Mouse (Mus musculus): ENCODE measurements around the gene Gpr25.

Gene Gpr25

DNA sequence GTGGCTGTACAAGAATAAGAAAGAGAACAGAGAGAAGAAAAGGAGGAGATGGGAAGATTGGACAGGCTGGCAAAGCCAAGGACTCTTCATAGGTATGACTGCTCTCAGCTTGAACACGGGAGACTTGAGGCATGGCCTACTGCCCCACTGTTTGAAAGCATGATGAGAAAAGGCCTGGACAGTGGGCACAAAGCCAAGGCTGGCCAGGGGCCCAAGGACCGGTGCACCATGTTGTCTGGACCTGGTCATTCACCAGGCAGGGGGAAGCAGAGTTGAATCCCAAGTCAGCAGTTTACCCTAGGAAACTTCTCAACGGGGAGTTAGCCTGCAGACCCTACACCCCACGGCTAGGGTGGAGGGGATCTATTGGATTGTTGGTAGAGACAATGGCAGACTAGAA, 32.8 kb downstream of the Gpr25 start:
- Histone ChIP-seq H3K36me3 (ENCODE audit: control insufficient read depth, insufficient read depth, low read length, poor library complexity, severe bottlenecking) (no peaks in the 10 kb centered on the region), H3K27me3 (ENCODE audit: control insufficient read depth, insufficient read depth, low read length, poor library complexity, severe bottlenecking) (no peaks in the 10 kb centered on the region)
- no peak for DNase-seq (ENCODE audit: low read depth, low spot score)

DNA sequence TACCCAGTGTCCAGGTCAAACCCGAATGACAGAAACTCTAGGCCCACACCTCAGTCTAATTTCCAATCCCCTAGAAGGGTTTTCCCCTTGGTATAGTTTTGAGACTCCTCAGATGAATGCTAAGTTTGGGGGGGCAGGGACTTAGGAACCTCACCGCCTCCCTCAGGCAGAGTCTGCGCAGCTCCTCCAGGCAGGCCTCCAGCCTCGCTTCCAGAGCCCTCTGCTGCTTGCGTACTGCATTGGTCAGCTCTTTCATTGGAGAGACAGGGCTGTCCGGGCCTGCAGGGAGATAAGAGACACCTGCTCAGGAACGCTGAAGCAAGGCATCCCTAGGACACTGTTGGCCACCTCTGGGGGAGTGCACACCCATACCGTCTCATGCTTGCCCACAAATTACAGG, 34.0 kb downstream of the Gpr25 start:
- H3K27me3 ChIP-seq (ENCODE audit: control insufficient read depth, insufficient read depth, low read length, poor library complexity, severe bottlenecking) = no peaks in the 10 kb centered on the region
- no peaks in the 10 kb centered on the region for H3K36me3 ChIP-seq (ENCODE audit: control insufficient read depth, insufficient read depth, low read length, poor library complexity, severe bottlenecking)
- no peak for DNase-seq (ENCODE audit: low read depth, low spot score)

DNA sequence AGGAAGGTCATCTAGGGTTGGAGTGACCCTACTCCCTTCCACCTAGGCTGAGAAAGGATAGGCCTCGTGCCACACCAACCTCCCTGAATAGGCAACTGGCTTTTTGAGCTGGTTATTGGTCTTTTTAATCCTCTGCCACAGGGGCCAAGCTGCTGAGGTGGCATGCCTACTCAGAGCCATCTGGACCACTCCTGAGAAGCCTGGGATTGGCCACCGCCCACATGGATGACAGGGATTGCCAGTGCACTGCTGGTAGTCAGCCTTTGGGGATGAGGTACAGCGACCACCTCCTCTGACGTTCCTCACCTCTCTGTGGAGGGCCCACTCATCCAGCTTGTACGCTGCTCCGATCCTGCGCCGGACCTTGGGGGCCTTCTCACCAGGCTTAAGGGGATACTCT, 34.8 kb downstream of the Gpr25 start:
- DNase-seq (ENCODE audit: low read depth, low spot score) = no peak
- Histone ChIP-seq H3K27me3 (ENCODE audit: control insufficient read depth, insufficient read depth, low read length, poor library complexity, severe bottlenecking) (no peaks in the 10 kb centered on the region), H3K36me3 (ENCODE audit: control insufficient read depth, insufficient read depth, low read length, poor library complexity, severe bottlenecking) (no peaks in the 10 kb centered on the region)

DNA sequence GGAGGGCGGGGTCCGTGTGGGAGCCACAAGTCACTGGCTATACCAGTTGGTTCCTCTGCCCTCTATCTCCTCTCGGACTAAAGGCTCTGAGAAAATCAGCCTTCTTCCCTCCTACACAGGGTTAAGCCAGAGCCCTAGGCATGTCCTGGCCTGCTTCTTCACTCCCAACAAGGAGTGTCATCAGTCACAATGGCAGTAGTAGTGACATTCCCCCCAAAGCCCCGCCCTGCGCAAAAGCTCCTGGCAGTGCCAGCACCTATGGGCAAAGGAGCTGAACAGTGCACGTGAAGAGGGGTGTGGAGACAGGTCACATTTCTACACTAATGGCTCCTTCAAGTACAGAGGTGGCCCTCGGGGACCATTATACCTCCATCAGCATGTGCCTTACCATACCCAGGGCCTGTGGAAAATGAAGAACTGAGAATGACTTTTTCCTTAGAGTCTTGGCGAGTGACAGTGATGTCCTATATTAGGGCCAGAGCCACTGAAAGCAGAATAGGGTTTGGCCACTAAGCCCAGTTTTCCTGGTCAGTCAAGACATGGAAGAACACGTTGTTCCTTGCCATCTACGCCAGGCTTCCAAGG, 36.8 kb downstream of the Gpr25 start:
- no peaks in the 10 kb centered on the region for H3K36me3 ChIP-seq (ENCODE audit: control insufficient read depth, insufficient read depth, low read length, poor library complexity, severe bottlenecking)
- no peaks in the 10 kb centered on the region for H3K27me3 ChIP-seq (ENCODE audit: control insufficient read depth, insufficient read depth, low read length, poor library complexity, severe bottlenecking)
- no peak for DNase-seq (ENCODE audit: low read depth, low spot score)

DNA sequence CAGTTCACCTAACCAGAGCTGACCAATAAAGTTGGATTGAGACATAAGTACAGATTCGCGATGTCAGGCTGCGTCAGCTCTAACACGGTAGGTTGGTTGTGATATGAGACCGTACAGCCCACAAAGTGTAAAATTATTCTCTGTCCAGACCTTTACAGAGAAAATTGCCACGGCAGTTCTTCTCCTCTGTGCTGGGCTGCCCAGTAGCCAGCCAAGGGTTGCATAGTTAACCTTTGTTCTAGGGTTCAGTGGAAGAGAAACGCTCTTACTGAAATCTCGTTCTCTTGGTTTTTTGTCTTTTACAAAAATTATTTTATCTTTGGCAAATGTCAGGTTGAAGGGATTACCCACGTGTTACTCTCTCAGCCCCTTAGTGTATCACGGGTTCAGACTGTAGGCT, 38.3 kb downstream of the Gpr25 start:
- Histone ChIP-seq H3K36me3 (ENCODE audit: control insufficient read depth, insufficient read depth, low read length, poor library complexity, severe bottlenecking) (no peaks in the 10 kb centered on the region), H3K27me3 (ENCODE audit: control insufficient read depth, insufficient read depth, low read length, poor library complexity, severe bottlenecking) (no peaks in the 10 kb centered on the region)
- DNase-seq (ENCODE audit: low read depth, low spot score) = no peak

DNA sequence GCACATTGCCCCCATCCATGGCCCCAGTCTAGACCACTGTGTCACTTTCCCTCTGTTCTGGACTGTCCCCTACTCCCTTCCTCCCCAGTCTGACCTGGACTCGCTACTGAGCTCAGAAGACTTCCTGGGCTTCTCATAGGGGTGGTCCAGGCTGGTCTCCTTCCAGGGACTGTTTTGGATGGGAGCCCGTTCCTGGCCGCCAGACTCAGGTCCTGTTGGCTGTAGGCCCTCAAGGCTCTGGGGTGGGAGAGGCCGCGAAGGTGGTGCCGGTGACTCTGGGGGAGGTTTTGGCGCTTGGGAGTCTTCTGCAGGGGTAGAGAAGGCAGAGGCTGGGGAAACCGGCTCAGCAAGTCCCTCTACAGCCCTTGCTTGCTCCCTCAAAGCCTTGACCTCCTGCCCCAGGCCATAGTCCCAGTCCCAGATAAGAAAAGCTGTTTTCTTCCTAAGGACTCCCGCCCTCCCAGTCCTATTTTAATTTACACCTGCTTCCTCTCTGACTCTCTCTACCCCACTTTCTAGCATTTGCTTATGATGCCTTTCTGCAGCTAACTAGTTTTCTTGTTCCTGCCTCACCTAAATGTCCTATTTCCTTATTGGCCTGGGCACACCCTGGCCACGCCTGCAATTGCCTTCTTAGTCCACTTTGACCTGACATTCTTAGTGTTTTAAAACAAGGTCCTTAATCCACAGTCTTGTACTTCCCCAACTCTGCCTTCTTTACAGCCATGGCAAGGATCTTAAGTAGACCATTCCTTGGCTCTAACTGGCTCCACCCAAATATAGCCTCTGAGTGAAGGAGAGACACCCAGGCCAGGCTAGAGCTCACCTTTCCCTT, 40.4 kb downstream of the Gpr25 start:
- H3K36me3 ChIP-seq (ENCODE audit: control insufficient read depth, insufficient read depth, low read length, poor library complexity, severe bottlenecking) = no peaks in the 10 kb centered on the region
- no peak for DNase-seq (ENCODE audit: low read depth, low spot score)
- no peaks in the 10 kb centered on the region for H3K27me3 ChIP-seq (ENCODE audit: control insufficient read depth, insufficient read depth, low read length, poor library complexity, severe bottlenecking)

DNA sequence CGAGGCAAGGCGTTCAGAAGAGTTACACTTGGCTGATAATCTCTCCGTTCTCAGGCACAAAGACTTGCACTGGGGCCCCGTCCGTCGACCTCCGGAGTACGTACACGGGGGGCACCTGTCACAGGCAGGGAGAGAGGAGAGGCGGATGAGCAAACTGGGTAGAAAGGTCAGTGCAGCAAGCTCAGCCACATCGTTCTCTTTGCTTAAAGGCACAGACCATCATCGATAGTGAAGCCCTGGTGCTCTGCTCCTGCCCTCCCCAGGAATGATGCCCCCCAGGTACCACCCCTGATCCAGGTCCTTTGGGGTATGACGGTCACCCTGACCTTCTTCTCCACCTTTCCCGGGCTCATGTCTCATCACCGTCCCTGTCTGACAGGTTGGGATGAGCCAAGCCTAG, 46.4 kb downstream of the Gpr25 start:
- no peak for DNase-seq (ENCODE audit: low read depth, low spot score)
- H3K36me3 ChIP-seq (ENCODE audit: control insufficient read depth, insufficient read depth, low read length, poor library complexity, severe bottlenecking) = no peaks in the 10 kb centered on the region
- no peaks in the 10 kb centered on the region for H3K27me3 ChIP-seq (ENCODE audit: control insufficient read depth, insufficient read depth, low read length, poor library complexity, severe bottlenecking)

DNA sequence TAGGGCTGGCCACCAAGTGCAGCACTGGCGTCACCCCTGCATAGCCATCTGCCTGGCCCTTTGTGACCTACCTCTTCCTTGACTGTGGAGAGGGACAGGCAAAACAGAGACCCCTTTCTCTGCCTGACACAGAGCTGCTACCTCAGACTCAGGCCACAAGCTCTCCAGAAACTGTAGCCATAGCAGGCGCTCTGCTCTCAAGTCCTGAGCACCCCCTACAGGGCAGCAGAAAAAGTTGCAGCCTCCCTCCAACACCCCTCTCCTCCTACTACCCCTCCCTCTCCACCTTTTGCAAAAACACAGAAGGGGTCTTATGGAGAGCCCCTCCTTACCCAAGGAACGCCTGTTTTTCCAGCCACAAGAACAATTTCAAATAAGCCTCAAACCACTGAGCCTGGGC, 47.9 kb downstream of the Gpr25 start, which contains the start of gene Mroh3:
Gene Mroh3, minus strand, starts transcription at position 26 of the 400 bp plus-strand sequence.
- Histone ChIP-seq H3K36me3 (ENCODE audit: control insufficient read depth, insufficient read depth, low read length, poor library complexity, severe bottlenecking) (no peaks in the 10 kb centered on the region), H3K27me3 (ENCODE audit: control insufficient read depth, insufficient read depth, low read length, poor library complexity, severe bottlenecking) (no peaks in the 10 kb centered on the region)
- DNase-seq (ENCODE audit: low read depth, low spot score) = peak; percentile 60
